Mouse (Mus musculus) stomach, postnatal 0 days (tissue): ENCODE results near the gene Shc4.

Experiments
- CTCF ChIP-seq: IDR thresholded peaks from 2 replicates; pipeline ENCODE4 v1.5.1; 2016; ENCODE audit warnings: antibody characterized with exemption, low read depth, mild to moderate bottlenecking, moderate library complexity
- EP300 ChIP-seq: optimal IDR thresholded peaks from 2 replicates; pipeline ENCODE3; 2016; ENCODE audit warnings: antibody characterized with exemption

- TF ChIP-seq CTCF = no peak
- no peak for TF ChIP-seq EP300
Observed at GRCm38 (mm10) chr2:125624127-125624685, 99.7 kb downstream of the Shc4 start.
